Mouse (Mus musculus) limb, embryonic 11.5 days (tissue): ENCODE measurements around the gene Arnt2. TPM values are rescaled to one million over a fixed set of nuclear protein-coding genes. Genes with fewer than 3 reads are reported as not detected.

Experiments used
- ATAC-seq: fragments of 200-750 bp; cut with Nextera tagmentation; 2 replicates; pipeline ENCODE4 v1.8.0; 2017; ENCODE audit warnings: low read depth; ENCODE audit not compliant: insufficient number of reproducible peaks, low FRiP score, low TSS enrichment
- DNase-seq: peaks from one replicate; pipeline ENCODE4 v3.0.0-alpha.2; 2015; ENCODE audit warnings: low spot score
- H3K27ac ChIP-seq: fragments of 300-500 bp; sonication (generic); replicated peaks from 2 replicates; pipeline ENCODE4 v1.5.1; 2014; ENCODE audit warnings: low read depth, mild to moderate bottlenecking, low read length
- H3K27me3 ChIP-seq: fragments of 300-500 bp; sonication (generic); 2 replicates; pipeline ENCODE4 v1.6.1; 2014; ENCODE audit warnings: mild to moderate bottlenecking, low read length, mixed read lengths; ENCODE audit not compliant: control insufficient read depth, insufficient read depth
- H3K36me3 ChIP-seq: fragments of 300-500 bp; sonication (generic); 2 replicates; pipeline ENCODE4 v1.6.1; 2014; ENCODE audit warnings: mild to moderate bottlenecking, low read length, moderate library complexity, mixed read lengths; ENCODE audit not compliant: control insufficient read depth, insufficient read depth
- H3K4me1 ChIP-seq: fragments of 300-500 bp; sonication (generic); 2 replicates; pipeline ENCODE4 v1.6.1; 2014; ENCODE audit warnings: low read length, mixed read lengths; ENCODE audit not compliant: control insufficient read depth, insufficient read depth
- H3K4me2 ChIP-seq: fragments of 300-500 bp; sonication (generic); 2 replicates; pipeline ENCODE4 v1.6.1; 2014; ENCODE audit warnings: low read depth, mild to moderate bottlenecking, moderate library complexity; ENCODE audit not compliant: severe bottlenecking
- H3K4me3 ChIP-seq: fragments of 300-500 bp; sonication (generic); 2 replicates; pipeline ENCODE4 v1.5.1; 2014; ENCODE audit warnings: low read depth, low read length
- H3K9ac ChIP-seq: fragments of 300-500 bp; sonication (generic); 2 replicates; pipeline ENCODE4 v1.6.1; 2014; ENCODE audit warnings: mild to moderate bottlenecking, low read length
- H3K9me3 ChIP-seq: fragments of 300-500 bp; sonication (generic); 2 replicates; pipeline ENCODE4 v1.6.1; 2016; ENCODE audit warnings: low read length; ENCODE audit not compliant: control insufficient read depth
- WGBS: fragments of 180-500 bp; shearing (Covaris S2); extraction: QIAGEN DNeasy Blood & Tissue Kit; methylation state at CpG from one replicate; pipeline ENCODE4 v1.1.7; 2014; 5-methylcytosine and 5-hydroxymethylcytosine counted together
- polyA plus RNA-seq: library from polyadenylated mRNA; unstranded; fragments of >200 nt; fragmentation: Nextera tagmentation; extraction: Ambion mirVana; gene quantifications from 2 replicates; pipeline ENCODE4 v1.2.1, GENCODE M21; 2014

Arnt2 gene
- polyA plus RNA-seq, 1 experiment from 2014 or later: 17.8 TPM

- H3K4me1 ChIP-seq: no peaks in the 10 kb centered on the region
- H3K27me3 ChIP-seq: no peaks in the 10 kb centered on the region
- no peaks in the 10 kb centered on the region for H3K9me3 ChIP-seq
- H3K4me2 ChIP-seq: no peak overlapping the region
- no peak for DNase-seq
- H3K36me3 ChIP-seq: no peaks in the 10 kb centered on the region
- H3K4me3 ChIP-seq: no peak overlapping the region
- 85% methylated on average over 1 of the region's 1 CpGs for WGBS
- no peak overlapping the region for H3K9ac ChIP-seq
- no peak overlapping the region for H3K27ac ChIP-seq
- ATAC-seq: no peak
Measured at GRCm38 (mm10) chr7:84227652-84228051, 182.3 kb downstream of the Arnt2 start.

- Histone ChIP-seq H3K4me2 (no peak overlapping the region), H3K27me3 (no peaks in the 10 kb centered on the region), H3K9ac (no peak overlapping the region), H3K36me3 (no peaks in the 10 kb centered on the region), H3K9me3 (no peaks in the 10 kb centered on the region), H3K4me3 (no peak overlapping the region), H3K4me1 (no peaks in the 10 kb centered on the region), H3K27ac (no peak overlapping the region)
- WGBS: 83% methylated on average over 3 of the region's 3 CpGs
- ATAC-seq: no peak
- no peak for DNase-seq
Measured at GRCm38 (mm10) chr7:84226909-84227308, 183.1 kb downstream of the Arnt2 start.

- Histone ChIP-seq H3K4me2 (no peak overlapping the region), H3K27ac (no peak overlapping the region), H3K4me1 (no peaks in the 10 kb centered on the region), H3K36me3 (no peaks in the 10 kb centered on the region), H3K9ac (no peak overlapping the region), H3K27me3 (no peaks in the 10 kb centered on the region), H3K9me3 (no peaks in the 10 kb centered on the region), H3K4me3 (no peak overlapping the region)
- 68% methylated on average over 1 of the region's 1 CpGs for WGBS
- ATAC-seq (no peak), DNase-seq (no peak)
Measured at GRCm38 (mm10) chr7:84212112-84212511, 197.9 kb downstream of the Arnt2 start.

- no peaks in the 10 kb centered on the region for H3K27me3 ChIP-seq
- no peak overlapping the region for H3K9ac ChIP-seq
- H3K4me2 ChIP-seq: no peak overlapping the region
- no peak overlapping the region for H3K27ac ChIP-seq
- no peak overlapping the region for H3K4me3 ChIP-seq
- no peaks in the 10 kb centered on the region for H3K4me1 ChIP-seq
- no peaks in the 10 kb centered on the region for H3K9me3 ChIP-seq
- DNase-seq (no peak), ATAC-seq (no peak)
- no peaks in the 10 kb centered on the region for H3K36me3 ChIP-seq
- 79% methylated on average over 10 of the region's 10 CpGs for WGBS
Measured at GRCm38 (mm10) chr7:84210585-84211291, 199.2 kb downstream of the Arnt2 start.

- no peak overlapping the region for H3K9ac ChIP-seq
- no peak for DNase-seq
- no peak overlapping the region for H3K27ac ChIP-seq
- H3K4me3 ChIP-seq: no peak overlapping the region
- H3K9me3 ChIP-seq: no peaks in the 10 kb centered on the region
- no peaks in the 10 kb centered on the region for H3K27me3 ChIP-seq
- no peak overlapping the region for H3K4me2 ChIP-seq
- no peaks in the 10 kb centered on the region for H3K4me1 ChIP-seq
- H3K36me3 ChIP-seq: no peaks in the 10 kb centered on the region
- no peak for ATAC-seq
- WGBS: 87% methylated on average over 3 of the region's 3 CpGs
Measured at GRCm38 (mm10) chr7:84203981-84204380, 206.0 kb downstream of the Arnt2 start.

- ATAC-seq (no peak), DNase-seq (no peak)
- H3K27ac ChIP-seq: no peak overlapping the region
- H3K4me2 ChIP-seq: no peak overlapping the region
- no peak overlapping the region for H3K9ac ChIP-seq
- no peaks in the 10 kb centered on the region for H3K36me3 ChIP-seq
- no peaks in the 10 kb centered on the region for H3K9me3 ChIP-seq
- no peak overlapping the region for H3K4me3 ChIP-seq
- no peaks in the 10 kb centered on the region for H3K27me3 ChIP-seq
- 90% methylated on average over 13 of the region's 13 CpGs for WGBS
- no peaks in the 10 kb centered on the region for H3K4me1 ChIP-seq
Measured at GRCm38 (mm10) chr7:84201151-84202068, 208.6 kb downstream of the Arnt2 start.

- no peaks in the 10 kb centered on the region for H3K9me3 ChIP-seq
- no peaks in the 10 kb centered on the region for H3K36me3 ChIP-seq
- no peak for DNase-seq
- no peaks in the 10 kb centered on the region for H3K27me3 ChIP-seq
- no peak for ATAC-seq
- H3K4me1 ChIP-seq: no peaks in the 10 kb centered on the region
- no peak overlapping the region for H3K4me2 ChIP-seq
- H3K4me3 ChIP-seq: no peak overlapping the region
- no peak overlapping the region for H3K27ac ChIP-seq
- 85% methylated on average over 6 of the region's 6 CpGs for WGBS
- no peak overlapping the region for H3K9ac ChIP-seq
Measured at GRCm38 (mm10) chr7:84197208-84197860, 212.6 kb downstream of the Arnt2 start.
